Mouse (Mus musculus): ENCODE results near the gene Rin1. TPM values are rescaled to one million over a fixed set of nuclear protein-coding genes. Genes with fewer than 3 reads are reported as not detected.

Rin1 gene
- polyA plus RNA-seq, 1 experiment from 2014 or later: 1.5 TPM

DNA sequence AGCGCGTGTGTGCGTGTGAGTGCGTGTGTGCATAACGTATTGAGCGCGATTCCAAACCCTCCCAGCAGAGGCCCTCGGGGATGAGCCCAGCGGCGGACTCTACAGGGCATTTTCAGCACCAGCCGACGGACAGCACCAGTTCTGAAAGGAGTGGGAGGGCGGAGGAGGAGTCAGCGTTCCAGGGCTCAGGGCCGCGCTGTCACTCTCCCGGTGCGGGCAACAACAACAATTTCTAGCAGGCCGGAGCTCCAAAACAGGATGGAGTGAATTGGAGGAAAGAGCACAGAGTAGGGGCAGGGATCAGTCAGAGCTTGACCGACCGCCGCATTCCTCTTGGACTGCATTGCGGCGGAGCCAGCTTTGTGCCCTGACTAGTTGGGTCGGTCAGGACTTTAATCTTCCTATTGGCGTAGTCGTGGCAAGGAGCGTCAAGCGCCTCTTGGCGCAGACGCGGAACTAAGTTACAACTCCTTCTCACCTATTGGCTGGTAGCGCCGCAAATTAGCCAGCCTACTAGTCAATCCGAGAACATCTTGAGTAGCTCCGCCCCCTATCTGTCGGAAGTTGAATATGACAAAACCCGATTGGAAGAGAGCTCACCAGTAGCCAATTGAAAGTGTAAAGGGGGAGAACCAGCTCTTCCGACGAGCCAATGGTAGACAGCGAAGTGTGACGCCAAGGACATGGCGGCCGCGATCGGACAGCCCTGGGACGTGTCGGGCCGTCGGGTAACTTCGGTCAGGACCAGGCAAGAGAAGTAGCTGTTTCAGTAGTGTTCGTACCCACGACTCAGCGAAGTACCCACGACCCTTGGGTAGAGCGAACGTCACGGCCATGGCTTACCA lies 37.8 kb downstream of the Rin1 start, which contains the start of gene Yif1a:
Gene Yif1a, plus strand, starts transcription at position 655 of the 845 bp plus-strand sequence.
- under 1% methylated on average over 58 of the region's 58 CpGs for WGBS
- Histone ChIP-seq H3K4me3 (peak within 1 kb of the TSS; percentile 77), H3K27ac (peak within 1 kb of the TSS; percentile 93), H3K9me3 (no peaks in the 10 kb centered on the region), H3K36me3 (peaks cover 34% of the 10 kb centered on the region), H3K27me3 (peaks cover 34% of the 10 kb centered on the region), H3K4me1 (replicated peaks) (peaks cover 44% of the 10 kb centered on the region), H3K9ac (peak within 1 kb of the TSS; percentile 86), H3K4me2 (peak within 1 kb of the TSS; percentile 87)
- peak; percentile 94 for ATAC-seq (ENCODE audit: low FRiP score)

DNA sequence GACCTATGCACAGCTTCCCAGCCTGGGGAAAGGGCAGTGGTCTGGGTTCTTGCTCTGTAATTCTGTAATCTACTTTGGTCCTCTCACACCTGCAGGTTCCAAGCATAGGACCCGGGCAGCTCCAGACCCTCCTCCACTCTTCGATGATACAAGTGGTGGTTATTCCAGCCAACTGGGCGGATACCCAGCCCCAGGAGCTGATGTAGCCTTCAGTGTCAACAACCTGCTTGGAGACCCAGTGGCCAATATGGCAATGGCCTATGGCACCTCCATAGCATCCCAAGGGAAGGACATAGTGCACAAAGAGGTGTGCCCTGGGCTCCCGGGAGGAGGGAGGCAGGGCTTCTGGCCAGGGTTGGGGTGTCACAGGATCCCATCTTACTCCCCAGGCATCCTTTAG lies 39.0 kb downstream of the Rin1 start:
- peaks cover 42% of the 10 kb centered on the region for H3K36me3 ChIP-seq
- no peak overlapping the region for H3K27ac ChIP-seq
- H3K27me3 ChIP-seq: peaks cover 22% of the 10 kb centered on the region
- H3K4me1 ChIP-seq (replicated peaks): peaks cover 56% of the 10 kb centered on the region
- no peak for ATAC-seq (ENCODE audit: low FRiP score)
- H3K4me2 ChIP-seq: peak overlapping the region; percentile 87
- H3K9ac ChIP-seq: peak overlapping the region; percentile 86
- no peaks in the 10 kb centered on the region for H3K9me3 ChIP-seq
- WGBS: 91% methylated on average over 4 of the region's 4 CpGs
- H3K4me3 ChIP-seq: peak overlapping the region; percentile 77

DNA sequence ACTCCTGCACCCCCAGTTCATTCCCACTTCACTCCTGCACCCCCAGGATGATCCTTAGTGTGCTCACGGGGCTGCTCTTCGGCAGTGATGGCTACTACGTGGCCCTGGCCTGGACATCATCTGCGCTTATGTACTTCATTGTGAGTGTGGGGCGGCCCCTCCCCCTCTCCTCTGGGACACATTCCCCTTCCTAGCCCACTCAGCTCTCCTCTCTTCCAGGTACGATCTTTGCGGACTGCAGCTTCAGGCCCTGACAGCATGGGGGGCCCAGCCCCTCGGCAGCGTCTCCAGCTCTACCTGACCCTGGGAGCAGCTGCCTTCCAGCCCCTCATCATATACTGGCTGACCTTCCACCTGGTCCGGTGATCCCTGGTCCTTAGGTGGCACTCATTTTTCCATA lies 41.8 kb downstream of the Rin1 start:
- Histone ChIP-seq H3K27me3 (no peaks in the 10 kb centered on the region), H3K4me3 (no peak overlapping the region), H3K36me3 (peaks cover 42% of the 10 kb centered on the region), H3K4me1 (replicated peaks) (peaks cover 72% of the 10 kb centered on the region), H3K9me3 (no peaks in the 10 kb centered on the region), H3K4me2 (no peak overlapping the region), H3K9ac (no peak overlapping the region), H3K27ac (peak overlapping the region; percentile 52)
- WGBS: 90% methylated on average over 10 of the region's 10 CpGs
- no peak for ATAC-seq (ENCODE audit: low FRiP score)

- H3K9ac ChIP-seq: peak overlapping the region; percentile 62
- peak overlapping the region; percentile 97 for H3K27ac ChIP-seq
- H3K9me3 ChIP-seq: no peaks in the 10 kb centered on the region
- ATAC-seq (ENCODE audit: low FRiP score): no peak
- 73% methylated on average over 12 of the region's 12 CpGs for WGBS
- peaks cover 71% of the 10 kb centered on the region for H3K4me1 ChIP-seq (replicated peaks)
- H3K36me3 ChIP-seq: peaks cover 42% of the 10 kb centered on the region
- H3K4me3 ChIP-seq: peak overlapping the region; percentile 93
- no peaks in the 10 kb centered on the region for H3K27me3 ChIP-seq
- H3K4me2 ChIP-seq: peak overlapping the region; percentile 87
Observed at GRCm38 (mm10) chr19:5093481-5094242, 43.4 kb downstream of the Rin1 start.

DNA sequence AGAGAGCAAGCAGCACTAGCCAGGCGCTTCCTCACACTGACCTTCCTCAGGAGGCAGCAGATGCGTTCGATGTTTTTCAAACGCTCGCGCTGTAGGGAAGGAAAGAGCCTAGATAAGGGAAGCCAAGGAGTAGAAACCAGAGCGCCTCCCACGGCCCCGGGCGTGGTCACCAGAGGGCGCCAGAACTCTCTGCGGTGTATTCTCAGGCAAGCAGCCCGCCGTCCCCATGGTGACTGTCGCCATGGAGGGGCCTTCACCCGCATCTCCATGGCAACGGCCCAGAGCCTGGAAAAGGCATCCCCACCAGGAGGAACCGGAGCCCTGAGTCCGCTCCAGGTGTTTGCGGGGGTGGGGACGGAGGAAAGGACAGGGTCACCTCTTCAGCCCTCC lies 44.0 kb downstream of the Rin1 start:
- Histone ChIP-seq H3K9ac (peak overlapping the region; percentile 100), H3K9me3 (no peaks in the 10 kb centered on the region), H3K27ac (peak overlapping the region; percentile 97), H3K4me2 (peak overlapping the region; percentile 87), H3K4me1 (replicated peaks) (peaks cover 71% of the 10 kb centered on the region), H3K36me3 (peaks cover 43% of the 10 kb centered on the region), H3K4me3 (peak overlapping the region; percentile 93), H3K27me3 (no peaks in the 10 kb centered on the region)
- WGBS: 0% methylated on average over 21 of the region's 21 CpGs
- ATAC-seq (ENCODE audit: low FRiP score): peak; percentile 60

DNA sequence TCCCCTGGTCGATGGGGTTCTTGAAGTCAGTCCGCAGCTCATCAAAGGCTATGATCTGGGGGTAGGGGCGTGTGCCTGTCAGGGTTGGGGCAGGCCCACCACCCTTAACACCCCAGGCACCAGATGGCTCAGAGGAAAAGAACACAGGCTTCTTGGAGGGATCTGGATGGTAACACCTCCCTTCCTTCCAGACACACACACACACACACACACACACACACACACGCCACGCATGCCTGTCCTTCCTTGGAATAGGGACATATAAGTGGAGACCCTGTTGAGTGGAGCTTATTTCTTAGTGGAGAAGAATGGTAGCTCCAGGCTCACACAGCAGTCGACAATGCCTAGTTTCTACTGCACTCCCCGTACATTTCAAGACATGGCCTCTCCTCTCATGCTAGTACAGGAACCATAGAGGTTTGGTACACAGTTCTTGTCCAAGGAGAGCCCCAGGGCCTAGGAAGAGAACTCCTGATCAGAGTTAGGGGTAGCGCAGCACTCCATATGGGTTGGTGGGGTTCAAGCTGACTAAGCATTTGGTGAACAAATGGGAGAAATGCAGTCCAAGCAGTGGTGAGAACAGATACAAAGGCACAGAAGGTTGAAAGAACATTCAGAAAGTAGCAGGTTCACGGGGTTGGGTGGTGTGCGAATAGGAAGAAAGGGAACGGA lies 44.6 kb downstream of the Rin1 start:
- Histone ChIP-seq H3K4me2 (peak overlapping the region; percentile 87), H3K4me3 (peak overlapping the region; percentile 93), H3K9me3 (no peaks in the 10 kb centered on the region), H3K9ac (peak overlapping the region; percentile 100), H3K4me1 (replicated peaks) (peaks cover 71% of the 10 kb centered on the region), H3K27ac (peak overlapping the region; percentile 97), H3K36me3 (peaks cover 44% of the 10 kb centered on the region), H3K27me3 (no peaks in the 10 kb centered on the region)
- 31% methylated on average over 11 of the region's 11 CpGs for WGBS
- no peak for ATAC-seq (ENCODE audit: low FRiP score)

- peaks cover 78% of the 10 kb centered on the region for H3K4me1 ChIP-seq (replicated peaks)
- ATAC-seq (ENCODE audit: low FRiP score): no peak
- H3K4me3 ChIP-seq: peak overlapping the region; percentile 93
- H3K4me2 ChIP-seq: peak overlapping the region; percentile 87
- peak overlapping the region; percentile 97 for H3K27ac ChIP-seq
- H3K9me3 ChIP-seq: no peaks in the 10 kb centered on the region
- no peaks in the 10 kb centered on the region for H3K27me3 ChIP-seq
- peaks cover 46% of the 10 kb centered on the region for H3K36me3 ChIP-seq
- peak overlapping the region; percentile 100 for H3K9ac ChIP-seq
- 0% methylated on average over 9 of the region's 9 CpGs for WGBS
Observed at GRCm38 (mm10) chr19:5095887-5096474, 45.7 kb downstream of the Rin1 start.

DNA sequence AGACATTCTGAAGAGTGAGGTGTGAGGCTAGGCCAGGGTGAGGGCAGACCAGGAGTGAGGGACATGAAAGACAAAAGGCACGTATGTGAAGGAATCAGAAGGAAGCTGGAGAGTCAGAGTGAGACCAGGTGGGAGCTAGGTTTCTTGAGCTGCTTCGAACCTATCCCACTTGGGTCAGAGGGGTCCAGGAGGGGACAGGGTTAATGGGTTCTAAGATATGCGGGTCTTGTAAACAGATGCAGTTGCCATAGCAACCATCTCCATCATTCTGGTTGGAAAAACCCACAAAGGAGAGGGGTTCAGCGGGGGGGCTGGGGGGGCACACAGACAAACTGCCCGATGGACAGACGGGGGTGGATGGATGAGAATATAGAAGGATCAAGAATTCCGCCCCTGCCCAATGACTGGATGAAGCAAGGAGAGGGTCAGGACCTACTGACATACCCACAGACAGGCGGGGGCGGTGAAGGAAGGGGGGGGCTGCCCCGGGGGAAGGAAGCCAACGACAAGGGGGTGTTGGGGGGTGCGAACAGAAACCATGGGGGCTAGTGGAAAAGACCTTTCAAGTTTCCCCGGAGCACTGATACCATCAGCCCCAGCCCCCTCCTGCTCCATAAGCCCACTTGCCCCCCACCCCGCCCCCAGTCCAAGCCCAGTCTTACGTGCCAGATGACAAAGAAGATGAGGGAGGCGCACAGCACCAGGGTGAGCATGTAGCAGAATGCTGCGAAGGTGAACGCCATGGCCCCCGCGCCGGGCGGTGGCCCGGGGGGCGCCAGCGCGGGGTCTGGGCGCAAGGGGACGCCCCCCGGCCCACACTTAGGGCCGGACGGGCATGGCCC lies 47.5 kb downstream of the Rin1 start:
- peak overlapping the region; percentile 100 for H3K9ac ChIP-seq
- H3K4me2 ChIP-seq: peak overlapping the region; percentile 87
- 1% methylated on average over 31 of the region's 31 CpGs for WGBS
- peak; percentile 8 for ATAC-seq (ENCODE audit: low FRiP score)
- H3K4me1 ChIP-seq (replicated peaks): peaks cover 71% of the 10 kb centered on the region
- no peaks in the 10 kb centered on the region for H3K27me3 ChIP-seq
- H3K4me3 ChIP-seq: peak overlapping the region; percentile 93
- no peaks in the 10 kb centered on the region for H3K9me3 ChIP-seq
- peaks cover 47% of the 10 kb centered on the region for H3K36me3 ChIP-seq
- H3K27ac ChIP-seq: peak overlapping the region; percentile 97

DNA sequence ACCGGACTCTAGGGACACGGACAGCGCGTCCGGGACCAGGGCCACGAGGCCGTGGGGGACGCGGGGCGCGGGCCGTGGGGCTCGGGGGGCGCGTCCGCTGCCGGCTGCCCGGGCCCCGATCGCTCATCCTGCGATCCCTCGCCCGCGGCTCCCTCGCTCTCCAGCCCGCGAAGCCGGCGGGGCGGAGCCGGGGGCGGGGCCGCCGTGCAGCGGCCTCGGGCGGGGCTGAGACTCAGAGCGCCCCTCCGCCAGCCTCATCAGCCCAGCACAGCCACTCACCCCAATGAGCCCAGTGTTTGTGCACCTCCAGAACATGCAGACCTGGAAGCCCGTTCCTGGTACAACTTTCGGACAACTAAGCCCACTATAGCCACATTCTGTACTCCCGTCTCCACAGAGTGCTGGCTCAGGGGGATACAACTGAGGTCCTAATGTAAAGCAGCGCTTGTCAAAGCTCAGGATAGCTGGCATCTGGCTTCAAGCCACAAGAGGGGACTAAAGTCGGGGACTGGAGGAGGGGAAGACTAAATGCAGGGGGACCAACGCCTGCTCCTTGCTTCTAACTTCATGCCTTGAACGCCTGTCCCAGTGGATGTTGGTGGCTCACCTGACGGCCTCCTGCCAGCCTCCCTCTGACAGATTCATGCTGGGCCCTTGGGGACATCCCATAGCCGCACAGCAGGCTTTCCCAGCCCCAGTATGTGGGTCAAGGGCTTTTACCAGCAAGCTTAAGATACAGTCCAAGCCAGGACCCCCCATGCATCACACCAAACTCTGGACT lies 48.3 kb downstream of the Rin1 start, which contains the start of gene Cnih2:
Gene Cnih2, minus strand, starts transcription at position 159 of the 781 bp plus-strand sequence.
- H3K4me1 ChIP-seq (replicated peaks): peaks cover 62% of the 10 kb centered on the region
- peak within 1 kb of the TSS; percentile 93 for H3K4me3 ChIP-seq
- 2% methylated on average over 39 of the region's 48 CpGs for WGBS
- H3K27me3 ChIP-seq: no peaks in the 10 kb centered on the region
- ATAC-seq (ENCODE audit: low FRiP score): peak; percentile 65
- peak within 1 kb of the TSS; percentile 87 for H3K4me2 ChIP-seq
- H3K9me3 ChIP-seq: no peaks in the 10 kb centered on the region
- peaks cover 47% of the 10 kb centered on the region for H3K36me3 ChIP-seq
- peak within 1 kb of the TSS; percentile 100 for H3K9ac ChIP-seq
- H3K27ac ChIP-seq: peak within 1 kb of the TSS; percentile 97

GRCm38 (mm10) chr19:5106074-5106473 lies 55.8 kb downstream of the Rin1 start:
- peaks cover 22% of the 10 kb centered on the region for H3K4me1 ChIP-seq (replicated peaks)
- H3K27ac ChIP-seq: peak overlapping the region; percentile 97
- H3K4me2 ChIP-seq: peak overlapping the region; percentile 94
- ATAC-seq (ENCODE audit: low FRiP score): no peak; the same call in 1 of the 2 replicates
- H3K4me3 ChIP-seq: peak overlapping the region; percentile 70
- no peaks in the 10 kb centered on the region for H3K27me3 ChIP-seq
- peaks cover 75% of the 10 kb centered on the region for H3K36me3 ChIP-seq
- no peaks in the 10 kb centered on the region for H3K9me3 ChIP-seq
- 24% methylated on average over 9 of the region's 9 CpGs for WGBS
- peak overlapping the region; percentile 89 for H3K9ac ChIP-seq
